Mouse (Mus musculus): Measurements from ENCODE around the gene Mgat4b. TPM values are rescaled to one million over a fixed set of nuclear protein-coding genes. Genes with fewer than 3 reads are reported as not detected.

The Mgat4b gene
- total RNA-seq, 2 experiments from 2014 or later = 89.3 to 110 TPM

GRCm38 (mm10) chr11:50280053-50280452 lies 69.4 kb downstream of the Mgat4b start:
- DNase-seq (ENCODE audit: low spot score in 2 of 2) = no peak

Small RNA genes within 50 kb of the gene (microRNA-seq; reads per million reads assigned to microRNA genes)
- 1.9 to 2.4 reads per million in 2 experiments for gene Mir6919 (ENCODE audit: borderline number of aligned reads in 2 of 2)

Other genes with a start within 250 kb of the Mgat4b start
- gene Rnf130, start 185.5 kb upstream of the Mgat4b start, total RNA-seq (2021) = 100 to 1,000 TPM in 1 of 2 experiments, 10 to 100 TPM in 1; 99.5 to 105 TPM
- gene Tbc1d9b, start 79.5 kb upstream of the Mgat4b start, total RNA-seq (2021) = 100 to 1,000 TPM; 121 to 127 TPM
- gene Mrnip, start 36.4 kb upstream of the Mgat4b start, total RNA-seq (2021) = 1 to 10 TPM; 4.4 to 5.3 TPM
- gene Sqstm1, start 63 bp upstream of the Mgat4b start, total RNA-seq (2021) = 100 to 1,000 TPM; 715 to 956 TPM
- gene Ltc4s, start 27.7 kb downstream of the Mgat4b start, total RNA-seq (2021) = 10 to 100 TPM; 15.2 to 46.9 TPM
- gene Maml1, start 81.4 kb downstream of the Mgat4b start, total RNA-seq (2021) = 10 to 100 TPM; 18.0 to 23.1 TPM
- 100 to 1,000 TPM; 431 to 540 TPM for gene Canx, start 114.8 kb downstream of the Mgat4b start, total RNA-seq (2021)
- not detected for gene Cby3, start 143.6 kb downstream of the Mgat4b start, total RNA-seq (2021)
- gene Hnrnph1, start 166.1 kb downstream of the Mgat4b start, total RNA-seq (2021) = 100 to 1,000 TPM; 281 to 308 TPM
- gene Rufy1, start 220.2 kb downstream of the Mgat4b start, total RNA-seq (2021) = 10 to 100 TPM; 34.5 to 39.4 TPM

All from adrenal gland, adult 18-20 months (tissue).